Mouse (Mus musculus) T-helper 2 cell (primary cell): ENCODE results near the gene Slc5a6.

Source experiments
- in situ Hi-C: fragments of 300-600 bp; cut with MboI, MseI; formaldehyde crosslinking; loops from one replicate; pipeline ENCODE4 v1.15.1; 2025; ENCODE audit warnings: high pct_unique_total_duplicates

Slc5a6 gene

GRCm38 (mm10) chr5:31048763-31049641 lies at the start of gene Slc5a6:
Gene Slc5a6 (minus strand): TSS chr5:31048924.
- in situ Hi-C loops: no loop called here

- in situ Hi-C loops: no loop called here
Observed at GRCm38 (mm10) chr5:31095711-31096480, 47.2 kb upstream of the Slc5a6 start.

DNA sequence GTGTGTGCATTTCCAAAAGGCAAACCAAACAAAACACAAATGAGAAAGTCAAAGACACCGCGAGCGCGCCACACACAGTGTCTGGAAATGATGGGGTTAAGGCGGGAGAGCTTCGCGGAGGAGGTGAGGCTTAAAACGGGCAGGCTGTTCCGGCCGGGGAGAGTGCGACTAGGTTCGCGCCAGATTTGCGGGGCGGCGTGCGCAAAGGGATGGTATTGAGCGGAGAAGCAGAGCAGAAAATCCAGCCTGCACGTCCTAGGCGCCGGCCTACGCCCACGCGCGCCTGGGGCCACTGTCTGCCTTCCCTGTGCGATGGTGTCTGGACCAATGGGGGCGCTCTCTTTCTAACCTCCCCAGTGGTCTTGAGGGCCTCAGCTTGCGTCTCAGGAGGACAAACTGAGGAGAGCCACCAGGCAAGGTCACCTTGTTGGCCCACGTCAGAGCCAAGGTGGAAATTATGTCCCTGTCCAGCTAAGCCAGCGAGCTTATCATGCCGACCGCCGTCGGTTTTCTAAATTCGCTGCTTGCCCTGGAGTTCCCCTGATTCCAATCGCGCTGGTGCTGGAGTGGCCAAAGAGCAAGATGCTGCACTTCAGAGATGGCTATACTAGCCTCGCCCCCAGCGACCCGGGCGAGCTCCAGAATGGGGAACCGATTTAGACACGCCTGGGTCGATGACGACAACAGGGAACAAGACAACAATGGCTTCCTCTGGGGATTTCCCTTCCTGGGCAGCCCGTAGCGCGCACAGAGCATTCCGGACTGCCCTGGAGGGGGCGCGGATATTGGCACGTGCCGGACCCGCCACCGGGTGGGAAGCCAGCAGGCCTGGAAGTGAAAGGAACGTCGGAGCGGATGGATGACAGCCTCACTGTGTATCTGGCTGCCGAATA lies 46.3 kb upstream of the Slc5a6 start:
- in situ Hi-C loops: no loop called here

DNA sequence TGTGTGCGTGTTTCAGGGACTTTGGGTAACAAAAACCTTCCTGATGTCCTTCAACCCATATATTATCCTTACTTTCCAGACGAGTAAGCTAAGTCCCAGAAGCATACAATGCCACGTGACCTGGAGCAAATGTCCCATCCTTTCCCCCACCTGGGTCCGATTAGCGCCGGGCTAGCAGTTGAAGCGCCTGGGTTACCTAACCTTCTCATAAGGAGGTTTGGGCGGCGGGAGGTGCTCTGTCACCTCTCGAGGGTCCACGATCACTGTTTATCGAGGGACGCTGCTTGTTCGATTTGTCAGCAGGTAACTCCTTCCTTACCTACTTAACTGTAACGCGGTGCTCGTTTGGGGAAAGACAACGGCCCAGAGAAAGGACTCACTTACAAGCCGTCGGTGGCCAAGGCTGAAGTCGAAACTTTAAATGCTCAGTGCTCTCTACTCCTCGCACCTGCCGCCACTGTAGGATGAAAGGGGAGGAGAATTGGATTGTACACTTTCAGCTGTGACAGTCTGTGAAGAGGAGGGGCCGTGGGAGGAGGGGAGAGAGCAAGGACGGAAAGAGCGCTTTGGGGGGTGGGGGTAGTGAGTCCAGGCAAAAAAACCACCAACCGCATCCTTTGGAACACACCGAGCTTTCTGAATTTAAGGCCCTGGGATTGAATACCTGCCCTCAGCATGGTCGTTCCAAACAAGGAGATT lies 45.5 kb upstream of the Slc5a6 start:
- in situ Hi-C loops: no loop called here

GRCm38 (mm10) chr5:31093151-31094041 lies 44.7 kb upstream of the Slc5a6 start:
- in situ Hi-C loops: no loop called here

GRCm38 (mm10) chr5:31092231-31092975 lies 43.7 kb upstream of the Slc5a6 start:
- in situ Hi-C loops: no loop called here

GRCm38 (mm10) chr5:31087131-31087530 lies 38.4 kb upstream of the Slc5a6 start:
- in situ Hi-C loops: loop anchor here (5.0 kb wide), 1 partner anchor 60 kb away; no protein-coding TSS in a partner anchor

DNA sequence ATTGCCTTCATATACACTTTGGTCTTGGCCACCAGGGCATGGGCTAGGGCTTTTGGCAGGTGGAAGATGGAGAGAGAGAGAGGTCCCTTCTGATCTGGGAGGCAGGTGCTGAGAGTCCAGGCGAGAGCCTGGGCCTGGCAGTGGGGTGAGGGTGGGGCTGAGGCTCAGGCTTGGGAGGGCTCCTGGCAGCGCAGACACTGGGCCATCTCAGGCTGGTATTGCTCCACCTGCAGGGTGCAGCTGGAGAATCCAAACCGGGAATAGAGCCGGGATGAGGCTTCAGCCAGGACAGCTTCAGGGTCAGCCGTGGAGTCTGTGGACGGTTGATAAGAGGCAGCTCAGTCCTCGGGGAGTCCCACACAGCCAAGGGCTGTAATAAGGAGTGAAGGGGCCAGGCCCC lies 37.9 kb upstream of the Slc5a6 start:
- in situ Hi-C loops: loop anchor here (5.0 kb wide), 1 partner anchor 61 kb away; no protein-coding TSS in a partner anchor

GRCm38 (mm10) chr5:31083949-31084348 lies 35.2 kb upstream of the Slc5a6 start:
- in situ Hi-C loops: no loop called here

GRCm38 (mm10) chr5:31082935-31083625 lies 34.4 kb upstream of the Slc5a6 start:
- in situ Hi-C loops: no loop called here

DNA sequence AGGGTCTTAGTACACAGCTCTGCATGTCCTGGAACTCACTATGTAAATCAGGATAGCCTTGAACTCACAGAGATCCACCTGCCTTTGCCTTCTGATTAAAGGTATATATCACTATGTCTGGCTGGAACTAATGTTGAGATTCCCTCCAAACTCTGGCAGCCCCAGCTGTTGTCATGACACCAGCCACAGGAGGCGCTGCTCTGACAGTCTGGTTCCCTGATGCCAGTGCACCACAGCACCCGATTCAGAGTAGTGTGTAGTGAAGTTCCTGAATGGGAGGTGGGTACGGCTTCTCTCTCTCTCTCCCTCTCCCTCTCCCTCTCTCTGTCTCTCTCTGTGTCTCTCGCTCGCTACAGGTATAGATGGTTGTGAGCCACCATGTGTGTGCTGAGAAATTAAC lies 33.6 kb upstream of the Slc5a6 start:
- in situ Hi-C loops: no loop called here

- in situ Hi-C loops: no loop called here
Observed at GRCm38 (mm10) chr5:31081386-31081785, 32.7 kb upstream of the Slc5a6 start.

DNA sequence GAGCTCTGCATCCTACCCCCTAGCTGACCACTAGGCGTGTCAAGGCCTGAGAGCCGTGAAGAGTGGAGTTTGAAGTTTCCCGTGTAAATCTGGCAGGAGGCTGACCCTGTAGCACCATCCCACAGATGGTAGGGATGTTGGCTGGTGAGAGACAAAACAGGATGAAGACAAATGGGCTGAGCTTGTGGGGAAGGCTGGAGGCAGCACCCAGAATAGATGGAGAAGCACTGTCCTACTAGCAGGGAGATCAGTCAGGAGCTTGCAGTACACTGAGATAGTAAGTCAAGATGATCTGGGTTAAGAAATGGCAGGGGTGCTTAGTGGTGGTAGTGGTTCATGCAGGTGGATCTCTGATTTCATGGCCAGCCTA lies 32.1 kb upstream of the Slc5a6 start:
- in situ Hi-C loops: no loop called here

GRCm38 (mm10) chr5:31080059-31080794 lies 31.5 kb upstream of the Slc5a6 start:
- in situ Hi-C loops: no loop called here

GRCm38 (mm10) chr5:31076346-31076745 lies 27.6 kb upstream of the Slc5a6 start:
- in situ Hi-C loops: no loop called here

DNA sequence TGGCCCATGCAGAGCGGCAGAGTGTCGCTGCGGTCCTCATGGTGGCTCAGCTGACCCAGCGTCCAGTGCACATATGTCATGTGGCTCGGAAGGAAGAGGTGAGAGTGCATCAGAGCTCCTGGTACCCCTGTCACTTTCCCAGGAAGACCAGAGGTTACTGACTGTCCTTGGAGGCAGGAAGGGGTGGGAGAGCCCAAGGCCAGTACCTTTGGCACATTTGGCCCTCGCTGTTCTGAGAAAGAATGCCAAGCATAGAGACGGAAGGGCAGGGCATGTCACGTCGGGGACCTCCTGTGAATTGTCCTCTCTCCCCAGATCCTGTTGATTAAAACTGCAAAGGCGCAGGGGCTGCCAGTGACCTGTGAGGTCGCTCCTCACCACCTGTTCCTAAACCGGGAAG lies 24.5 kb upstream of the Slc5a6 start:
- in situ Hi-C loops: no loop called here

DNA sequence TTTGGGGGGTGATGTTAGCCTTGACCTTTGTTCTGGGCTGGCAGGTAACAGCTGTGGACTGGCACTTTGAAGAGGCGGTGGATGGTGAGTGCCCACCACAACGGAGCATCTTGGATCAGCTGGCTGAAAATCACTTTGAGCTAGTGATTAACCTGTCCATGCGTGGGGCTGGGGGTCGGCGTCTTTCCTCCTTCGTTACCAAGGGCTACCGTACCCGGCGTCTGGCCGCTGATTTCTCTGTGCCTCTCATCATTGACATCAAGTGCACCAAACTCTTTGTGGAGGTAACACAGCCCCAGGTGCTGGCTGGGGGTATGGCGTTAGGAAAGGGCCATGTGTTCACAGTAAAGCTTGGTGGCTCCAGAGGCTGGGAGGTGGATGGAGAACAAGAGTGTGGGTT lies 23.1 kb upstream of the Slc5a6 start:
- in situ Hi-C loops: no loop called here

GRCm38 (mm10) chr5:31071059-31071458 lies 22.3 kb upstream of the Slc5a6 start:
- in situ Hi-C loops: no loop called here
